Mouse (Mus musculus) adrenal gland, adult 8-10 months (tissue): ENCODE data around the gene Dpp6. TPM values are rescaled to one million over a fixed set of nuclear protein-coding genes. Genes with fewer than 3 reads are reported as not detected.

Experiments
- DNase-seq: peaks from one replicate; pipeline ENCODE4 v3.0.0; 2022
- total RNA-seq, 4 experiments: library from RNA; stranded (reverse); gene quantifications; 2 replicates each; pipeline ENCODE4 v1.2.4; 2022

Gene Dpp6
- total RNA-seq, 4 experiments from 2014 or later, result 11.1 to 17.1 (median 12.3) TPM

DNA sequence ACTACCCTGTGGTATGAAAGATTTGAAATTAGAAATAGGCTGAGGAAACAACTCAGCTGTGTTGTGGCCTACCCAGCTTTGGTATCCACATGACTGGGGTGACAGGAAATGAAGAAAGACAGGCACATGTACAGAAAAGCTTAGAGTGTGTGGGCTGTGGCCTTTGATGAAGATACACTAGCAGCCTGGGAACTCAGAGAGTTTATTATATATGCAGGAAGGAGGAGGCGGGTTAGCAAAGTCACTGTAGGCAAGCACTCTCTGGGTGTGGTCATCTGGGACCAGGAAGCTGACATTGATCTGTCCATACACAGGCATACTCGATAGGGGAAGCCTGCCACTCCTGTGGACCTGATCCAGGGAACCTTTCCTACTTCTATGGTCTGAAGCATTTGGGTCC is 487.1 kb downstream of the Dpp6 start:
- DNase-seq, result no peak

DNA sequence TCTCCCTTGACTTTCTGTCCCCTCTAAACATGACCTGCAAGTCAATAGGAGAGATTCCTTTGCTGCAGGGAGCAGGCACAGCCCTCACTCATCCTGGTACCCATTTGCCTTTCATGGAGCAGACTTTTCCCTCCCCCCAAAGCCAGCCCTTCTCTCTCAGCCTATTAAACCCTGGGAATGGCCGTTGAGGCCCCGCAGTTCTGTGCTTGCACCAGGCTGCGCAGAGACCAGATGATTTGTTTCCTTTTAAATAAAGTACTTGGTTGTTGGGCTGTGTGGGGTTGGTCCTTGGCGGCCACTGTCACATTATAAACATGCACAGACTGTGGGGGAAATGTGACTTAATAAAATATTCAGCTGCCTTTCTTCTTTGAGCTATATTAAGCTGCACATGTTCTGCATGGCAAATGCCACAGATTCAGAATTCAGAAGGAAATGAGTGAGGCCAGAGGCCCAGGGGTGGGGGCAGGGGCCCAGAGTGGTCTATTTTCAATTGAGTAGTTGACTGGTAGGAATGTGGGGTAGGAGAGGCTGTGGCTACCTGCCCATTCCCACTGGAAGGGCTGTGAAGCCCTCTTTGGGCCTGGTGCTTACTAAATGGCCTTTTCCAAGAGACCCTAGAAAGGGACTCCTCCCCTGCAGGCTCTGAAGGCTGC is 489.6 kb downstream of the Dpp6 start:
- DNase-seq, result no peak

DNA sequence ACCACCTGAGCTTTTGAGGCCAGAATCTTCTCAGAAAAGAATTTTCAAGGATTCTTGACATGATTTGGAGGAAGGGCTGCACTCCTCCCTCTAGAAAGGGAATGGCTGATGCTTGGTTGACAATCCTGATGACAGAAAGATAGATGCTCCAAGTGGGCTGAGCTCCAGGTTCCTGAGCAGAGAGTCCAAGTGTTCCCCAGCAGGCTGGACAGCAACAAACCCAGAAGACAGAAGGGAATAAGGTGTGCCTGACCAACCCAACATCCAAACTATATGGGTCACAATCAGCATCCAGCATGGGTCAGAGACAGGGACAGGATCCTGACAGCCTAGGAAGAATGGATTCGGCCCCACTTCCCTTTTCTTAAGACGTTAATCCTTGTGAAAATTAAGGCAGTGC is 493.2 kb downstream of the Dpp6 start:
- no peak for DNase-seq

GRCm38 (mm10) chr5:27316674-27317073 is 499.7 kb downstream of the Dpp6 start:
- no peak for DNase-seq

DNA sequence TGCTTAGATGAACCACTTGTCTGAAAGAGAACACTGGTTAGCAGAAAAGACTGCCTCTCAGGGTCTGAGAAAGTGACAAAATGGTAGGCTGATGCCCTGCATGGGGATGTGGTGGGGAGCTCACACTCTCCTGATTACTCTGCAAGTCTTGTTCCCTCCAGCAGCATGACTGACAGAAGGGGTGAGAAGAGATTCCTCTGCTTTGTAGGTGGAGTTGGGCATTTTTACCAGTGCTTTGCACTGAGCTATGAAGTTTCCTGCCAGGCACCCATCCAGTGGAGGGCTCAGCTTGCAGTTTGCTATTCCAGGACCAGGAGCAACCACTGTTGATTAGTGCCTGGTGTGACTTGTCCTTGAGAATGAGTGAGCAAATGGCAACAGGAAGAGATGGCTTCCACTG is 500.3 kb downstream of the Dpp6 start:
- no peak for DNase-seq

- DNase-seq, result no peak
Measured at GRCm38 (mm10) chr5:27317832-27318231, 500.8 kb downstream of the Dpp6 start.

- no peak for DNase-seq
Measured at GRCm38 (mm10) chr5:27319731-27320130, 502.7 kb downstream of the Dpp6 start.

GRCm38 (mm10) chr5:27322895-27323792 is 506.1 kb downstream of the Dpp6 start:
- no peak for DNase-seq

DNA sequence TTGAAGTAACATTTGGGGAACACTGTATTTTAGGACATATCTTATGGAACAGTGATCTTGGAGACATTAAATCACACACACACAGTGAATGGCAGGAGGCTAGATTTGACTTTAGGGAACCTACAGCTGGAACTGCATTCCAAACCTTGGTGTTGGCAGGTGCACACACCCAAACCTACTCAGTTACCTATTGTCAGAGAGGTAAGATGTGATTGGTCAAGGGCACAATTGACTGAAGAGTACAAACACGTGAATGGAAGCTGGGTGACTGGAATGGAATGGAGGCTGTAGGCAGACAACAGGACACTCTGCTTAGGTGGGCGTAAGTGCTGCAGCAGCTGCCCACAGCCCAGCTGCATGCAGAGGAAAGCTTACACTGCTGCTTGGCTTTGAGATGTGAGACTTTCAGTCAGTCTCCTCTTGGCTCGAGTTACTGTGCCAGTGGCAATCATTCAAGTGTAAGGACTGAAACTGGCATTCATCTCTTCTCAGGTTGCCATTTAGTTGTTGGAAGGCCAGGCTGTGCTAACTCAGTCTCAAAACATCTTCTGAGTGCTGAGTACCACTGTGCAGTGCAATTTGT is 507.4 kb downstream of the Dpp6 start:
- DNase-seq, result no peak

DNA sequence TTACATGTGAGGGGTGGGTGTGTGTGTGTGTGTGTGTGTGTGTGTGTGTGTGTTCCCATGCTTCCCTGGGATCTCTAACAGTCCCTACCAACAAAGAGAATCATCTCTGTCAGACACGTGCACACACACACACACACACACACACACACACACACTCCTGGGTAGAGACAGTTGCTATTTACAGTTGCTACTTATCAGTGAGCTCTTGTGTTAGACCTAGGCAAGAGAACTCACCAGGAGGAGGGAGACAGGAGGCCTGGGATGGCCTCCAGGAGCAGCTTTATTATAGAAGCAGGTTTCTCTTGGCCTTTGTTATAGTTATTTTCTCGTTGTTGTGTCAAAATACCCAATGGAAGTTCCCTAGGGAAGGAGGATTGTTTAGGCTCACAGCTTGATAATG is 519.7 kb downstream of the Dpp6 start:
- no peak for DNase-seq

GRCm38 (mm10) chr5:27339196-27340030 is 522.4 kb downstream of the Dpp6 start:
- no peak for DNase-seq

- DNase-seq, result peak; percentile 73
Measured at GRCm38 (mm10) chr5:27342276-27342675, 525.3 kb downstream of the Dpp6 start.

GRCm38 (mm10) chr5:27343626-27344025 is 526.6 kb downstream of the Dpp6 start:
- DNase-seq, result no peak

- DNase-seq, result peak; percentile 64
Measured at GRCm38 (mm10) chr5:27348181-27349095, 531.4 kb downstream of the Dpp6 start.

GRCm38 (mm10) chr5:27357630-27358029 is 540.6 kb downstream of the Dpp6 start:
- DNase-seq, result no peak

- DNase-seq, result no peak
Measured at GRCm38 (mm10) chr5:27365946-27366345, 548.9 kb downstream of the Dpp6 start.

DNA sequence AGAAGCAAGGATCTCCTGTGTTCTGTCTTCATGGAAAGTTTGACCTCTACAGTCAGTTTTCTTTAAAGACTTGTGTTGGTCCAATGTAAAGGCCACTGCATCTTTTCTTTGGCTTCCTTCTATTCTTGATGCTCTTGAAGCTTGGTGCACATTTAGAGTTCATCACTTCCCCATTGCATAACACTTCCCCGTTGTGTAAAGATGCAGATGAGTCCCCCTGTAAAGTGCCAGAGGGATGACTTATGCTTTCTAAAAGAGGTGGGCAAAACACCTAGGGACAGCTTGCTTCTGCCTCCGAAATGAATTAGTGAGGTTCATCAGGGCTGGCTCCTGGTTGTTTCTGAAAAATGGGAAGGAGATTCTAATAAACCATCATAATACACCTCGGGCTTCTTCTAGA is 553.8 kb downstream of the Dpp6 start:
- DNase-seq, result no peak

DNA sequence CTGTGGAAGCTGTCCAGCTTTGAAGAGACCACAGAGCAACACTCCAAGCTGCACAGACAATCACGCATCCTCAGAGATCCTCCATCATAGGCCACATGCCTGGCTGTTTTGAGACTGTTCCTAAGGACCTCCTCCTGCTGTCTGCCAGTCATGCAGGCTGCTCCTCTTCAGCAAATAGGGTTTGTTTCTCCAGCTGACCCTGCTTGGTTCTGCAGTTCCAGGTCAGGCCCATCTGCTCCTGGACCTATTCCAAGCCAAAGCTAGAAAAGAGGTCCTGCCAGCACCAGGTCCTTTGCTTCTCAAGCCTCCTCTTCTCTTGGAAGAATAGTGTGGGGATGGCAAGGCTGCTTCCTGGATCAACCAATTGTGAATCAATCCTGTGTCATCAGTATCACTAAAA is 556.9 kb downstream of the Dpp6 start:
- no peak for DNase-seq

DNA sequence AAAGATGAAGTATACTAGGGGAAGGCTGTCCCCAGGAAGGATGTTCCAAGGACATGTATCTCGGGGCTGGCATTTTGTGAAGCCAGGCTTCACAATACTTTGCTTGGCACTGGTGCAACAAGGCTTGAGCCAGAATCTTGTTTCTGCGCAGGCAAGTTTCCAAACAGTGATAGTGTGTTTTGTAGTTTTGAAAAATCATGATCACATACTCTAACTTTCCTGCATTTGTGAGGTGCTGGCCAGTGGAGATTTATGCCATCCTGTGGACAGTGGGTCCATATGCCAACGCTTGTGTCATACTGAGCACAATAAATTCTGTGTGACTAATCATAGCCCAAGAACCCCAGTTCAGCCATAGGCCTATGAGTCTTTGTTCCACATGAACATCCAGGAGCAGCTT is 558.8 kb downstream of the Dpp6 start:
- peak; percentile 45 for DNase-seq

GRCm38 (mm10) chr5:27380656-27381385 is 563.8 kb downstream of the Dpp6 start:
- no peak for DNase-seq

- no peak for DNase-seq
Measured at GRCm38 (mm10) chr5:27398371-27398770, 581.4 kb downstream of the Dpp6 start.
